Mouse (Mus musculus) stomach, postnatal 0 days (tissue): ENCODE measurements at regions not wholly inside any gene's neighbourhood (a gene's known extent, or its start where the extent isn't known, plus 50 kb on each side); places are given as distances from the start of the nearest gene placed in this dataset.
A peak's percentile ranks its signal among the peaks of the same experiment; 100 is the strongest.

Experiments used
- ATAC-seq: fragments of 200-750 bp; cut with Nextera tagmentation; 2 replicates; pipeline ENCODE4 v1.8.0; 2017; ENCODE audit not compliant: low FRiP score, low TSS enrichment
- DNase-seq: peaks from one replicate; pipeline ENCODE4 v3.0.0-alpha.2; 2016; ENCODE audit warnings: low spot score
- H3K27ac ChIP-seq: fragments of 300-500 bp; sonication (generic); replicated peaks from 2 replicates; pipeline ENCODE4 v1.5.1; 2014; ENCODE audit warnings: mild to moderate bottlenecking, control low read depth
- H3K27me3 ChIP-seq: fragments of 300-500 bp; sonication (generic); 2 replicates; pipeline ENCODE4 v1.6.1; 2014; ENCODE audit warnings: low read length; ENCODE audit not compliant: control insufficient read depth, insufficient read depth
- H3K36me3 ChIP-seq: fragments of 300-500 bp; sonication (generic); 2 replicates; pipeline ENCODE4 v1.6.1; 2014; ENCODE audit warnings: low read length, mixed read lengths; ENCODE audit not compliant: control insufficient read depth, insufficient read depth
- H3K4me1 ChIP-seq: fragments of 300-500 bp; sonication (generic); replicated peaks from 2 replicates; pipeline ENCODE4 v1.6.1; 2014; ENCODE audit warnings: antibody characterized with exemption; ENCODE audit not compliant: control insufficient read depth, insufficient read depth
- H3K4me2 ChIP-seq: fragments of 300-500 bp; sonication (generic); replicated peaks from 2 replicates; pipeline ENCODE4 v1.6.1; 2014; ENCODE audit warnings: low read depth, mild to moderate bottlenecking, control low read depth, moderate library complexity
- H3K4me3 ChIP-seq: fragments of 300-500 bp; sonication (generic); 2 replicates; pipeline ENCODE4 v1.5.1; 2014; ENCODE audit warnings: low read depth, low read length, control low read depth
- H3K9ac ChIP-seq: fragments of 300-500 bp; sonication (generic); 2 replicates; pipeline ENCODE4 v1.6.1; 2014; ENCODE audit warnings: mild to moderate bottlenecking, low read length, control low read depth, mixed read lengths
- H3K9me3 ChIP-seq: fragments of 300-500 bp; sonication (generic); 2 replicates; pipeline ENCODE4 v1.6.1; 2016; ENCODE audit warnings: low read length; ENCODE audit not compliant: control insufficient read depth
- CTCF ChIP-seq: IDR thresholded peaks from 2 replicates; pipeline ENCODE4 v1.5.1; 2016; ENCODE audit warnings: antibody characterized with exemption, low read depth, mild to moderate bottlenecking, moderate library complexity
- EP300 ChIP-seq: optimal IDR thresholded peaks from 2 replicates; pipeline ENCODE3; 2016; ENCODE audit warnings: antibody characterized with exemption
- WGBS: fragments of 180-500 bp; shearing (Covaris S2); extraction: QIAGEN DNeasy Blood & Tissue Kit; methylation state at CpG from one replicate; pipeline ENCODE4 v1.1.7; 2014; 5-methylcytosine and 5-hydroxymethylcytosine counted together

GRCm38 (mm10) chr10:37079535-37079934, 59.2 kb downstream of the Marcks start:
- Histone ChIP-seq H3K9me3 (no peaks in the 10 kb centered on the region), H3K27me3 (no peaks in the 10 kb centered on the region), H3K4me3 (no peak overlapping the region), H3K36me3 (no peaks in the 10 kb centered on the region), H3K4me2 (no peak overlapping the region), H3K9ac (no peak overlapping the region), H3K4me1 (no peaks in the 10 kb centered on the region), H3K27ac (no peak overlapping the region)
- TF ChIP-seq CTCF: no peak
- TF ChIP-seq EP300: no peak
- WGBS: 57% methylated on average over 6 of the region's 6 CpGs
- ATAC-seq (no peak), DNase-seq (no peak)

GRCm38 (mm10) chr10:37078439-37078838, 60.3 kb downstream of the Marcks start:
- WGBS: 13% methylated on average over 5 of the region's 5 CpGs

GRCm38 (mm10) chr10:37077741-37078140, 61.0 kb downstream of the Marcks start:
- DNase-seq: no peak
- no peak overlapping the region for H3K4me2 ChIP-seq
- H3K9me3 ChIP-seq: no peaks in the 10 kb centered on the region
- H3K36me3 ChIP-seq: no peaks in the 10 kb centered on the region
- no peaks in the 10 kb centered on the region for H3K4me1 ChIP-seq
- no peaks in the 10 kb centered on the region for H3K27me3 ChIP-seq
- TF ChIP-seq EP300 (no peak), CTCF (no peak)
- H3K4me3 ChIP-seq: no peak overlapping the region
- ATAC-seq: no peak
- no peak overlapping the region for H3K27ac ChIP-seq
- no peak overlapping the region for H3K9ac ChIP-seq
- WGBS: 89% methylated on average over 2 of the region's 2 CpGs

More at GRCm38 (mm10) chr10:37078439-37078838, 60.3 kb downstream of the Marcks start:
- no peaks in the 10 kb centered on the region for H3K27me3 ChIP-seq
- no peak overlapping the region for H3K27ac ChIP-seq
- no peaks in the 10 kb centered on the region for H3K36me3 ChIP-seq
- DNase-seq (peak; percentile 85), ATAC-seq (peak; percentile 87)
- no peaks in the 10 kb centered on the region for H3K4me1 ChIP-seq
- no peaks in the 10 kb centered on the region for H3K9me3 ChIP-seq
- TF ChIP-seq CTCF (no peak), EP300 (no peak)
- no peak overlapping the region for H3K4me3 ChIP-seq
- no peak overlapping the region for H3K9ac ChIP-seq
- no peak overlapping the region for H3K4me2 ChIP-seq

GRCm38 (mm10) chr10:37072834-37073233, 65.9 kb downstream of the Marcks start:
- Histone ChIP-seq H3K4me1 (no peaks in the 10 kb centered on the region), H3K4me2 (no peak overlapping the region), H3K9me3 (no peaks in the 10 kb centered on the region), H3K4me3 (no peak overlapping the region), H3K36me3 (no peaks in the 10 kb centered on the region), H3K27me3 (no peaks in the 10 kb centered on the region), H3K9ac (no peak overlapping the region), H3K27ac (no peak overlapping the region)
- DNase-seq (peak; percentile 38), ATAC-seq (no peak; the same call in 1 of the 2 replicates)
- TF ChIP-seq EP300: no peak
- TF ChIP-seq CTCF: peak; percentile 87
- 3% methylated on average over 5 of the region's 5 CpGs for WGBS

GRCm38 (mm10) chr10:37072061-37072460, 66.7 kb downstream of the Marcks start:
- ATAC-seq (no peak), DNase-seq (no peak)
- Histone ChIP-seq H3K4me2 (no peak overlapping the region), H3K4me3 (no peak overlapping the region), H3K9ac (no peak overlapping the region), H3K4me1 (no peaks in the 10 kb centered on the region), H3K36me3 (no peaks in the 10 kb centered on the region), H3K27ac (no peak overlapping the region), H3K9me3 (no peaks in the 10 kb centered on the region), H3K27me3 (no peaks in the 10 kb centered on the region)
- 87% methylated on average over 5 of the region's 5 CpGs for WGBS
- TF ChIP-seq CTCF (no peak), EP300 (no peak)

GRCm38 (mm10) chr10:37071420-37071819, 67.3 kb downstream of the Marcks start:
- no peak overlapping the region for H3K9ac ChIP-seq
- H3K4me3 ChIP-seq: no peak overlapping the region
- H3K9me3 ChIP-seq: no peaks in the 10 kb centered on the region
- no peak for ATAC-seq
- no peak overlapping the region for H3K27ac ChIP-seq
- TF ChIP-seq CTCF (no peak), EP300 (no peak)
- no peaks in the 10 kb centered on the region for H3K36me3 ChIP-seq
- no peaks in the 10 kb centered on the region for H3K27me3 ChIP-seq
- no peak for DNase-seq
- H3K4me2 ChIP-seq: no peak overlapping the region
- H3K4me1 ChIP-seq: no peaks in the 10 kb centered on the region
- 83% methylated on average over 2 of the region's 2 CpGs for WGBS
